Mouse (Mus musculus): ENCODE measurements around the gene Gm8374. TPM values are rescaled to one million over a fixed set of nuclear protein-coding genes. Genes with fewer than 3 reads are reported as not detected.
"Not testable (repeated sequence)": the region's sequence is repeated elsewhere in the genome, so short reads cannot be mapped to it uniquely, and the experiment has no call there.

Gene Gm8374
- not detected in 2 replicates for polyA plus RNA-seq (2014; fragmentation: Nextera tagmentation; extraction: Ambion mirVana)

DNA sequence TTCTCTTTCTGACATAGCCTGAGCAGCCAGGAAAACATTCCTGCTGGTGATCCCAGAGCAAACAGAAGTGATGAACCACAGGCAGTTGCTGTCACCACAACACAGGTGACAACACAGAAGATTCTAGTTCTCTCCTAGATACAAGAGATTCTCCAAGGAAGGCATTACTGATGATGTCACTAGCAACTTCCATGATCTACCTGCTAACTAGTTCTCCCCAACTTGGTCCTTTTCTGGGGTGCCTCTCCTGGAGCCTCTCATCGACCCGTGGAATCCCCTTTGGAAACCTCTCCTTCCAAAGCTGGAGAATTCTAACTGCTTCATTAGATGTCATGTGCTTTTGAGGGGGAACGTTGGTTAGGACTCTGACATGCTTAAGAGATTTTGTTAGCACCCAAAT is at the start of gene Gm8374:
Gene Gm8374 (minus strand): TSS at position 101 of the 400 bp plus-strand sequence.
- WGBS = 82% methylated on average over 3 of the region's 3 CpGs

GRCm38 (mm10) chr14:7332295-7332694 is 32.6 kb downstream of the Gm8374 start, which contains the start of gene Gm5797:
Gene Gm5797, minus strand, starts transcription at chr14:7332395.
- not testable (repeated sequence) for H3K4me1 ChIP-seq (ENCODE audit: control insufficient read depth, insufficient read depth, low read length); H3K4me3 ChIP-seq (ENCODE audit: low read depth, low read length); H3K4me2 ChIP-seq (ENCODE audit: low read depth, low read length); H3K27me3 ChIP-seq (ENCODE audit: control insufficient read depth, insufficient read depth, low read length); H3K36me3 ChIP-seq (ENCODE audit: control insufficient read depth, insufficient read depth, low read length); H3K9me3 ChIP-seq (ENCODE audit: control insufficient read depth, low read length); H3K9ac ChIP-seq (replicated peaks; ENCODE audit: low read depth, low read length); H3K27ac ChIP-seq (ENCODE audit: low read depth, low read length); ATAC-seq (ENCODE audit: low read depth)
- WGBS = no CpG with 5 or more reads among the region's 1 CpGs

More for the DNA sequence above, at the start of gene Gm8374:
- not testable (repeated sequence) for H3K27ac ChIP-seq (ENCODE audit: low read depth, low read length); H3K36me3 ChIP-seq (ENCODE audit: control insufficient read depth, insufficient read depth, low read length); H3K27me3 ChIP-seq (ENCODE audit: control insufficient read depth, insufficient read depth, low read length); H3K4me2 ChIP-seq (ENCODE audit: low read depth, low read length); H3K4me3 ChIP-seq (ENCODE audit: low read depth, low read length); H3K9me3 ChIP-seq (ENCODE audit: control insufficient read depth, low read length); H3K4me1 ChIP-seq (ENCODE audit: control insufficient read depth, insufficient read depth, low read length); H3K9ac ChIP-seq (replicated peaks; ENCODE audit: low read depth, low read length); ATAC-seq (ENCODE audit: low read depth)

- Histone ChIP-seq H3K4me2 (ENCODE audit: low read depth, low read length) (peak overlapping the region; percentile 44), H3K9ac (replicated peaks; ENCODE audit: low read depth, low read length) (peak overlapping the region; percentile 46), H3K4me3 (ENCODE audit: low read depth, low read length) (peak overlapping the region; percentile 43)
- ATAC-seq (ENCODE audit: low read depth) = peak; percentile 41; the same call in 1 of the 2 replicates
- H3K36me3 ChIP-seq (ENCODE audit: control insufficient read depth, insufficient read depth, low read length); H3K27me3 ChIP-seq (ENCODE audit: control insufficient read depth, insufficient read depth, low read length); H3K9me3 ChIP-seq (ENCODE audit: control insufficient read depth, low read length); H3K4me1 ChIP-seq (ENCODE audit: control insufficient read depth, insufficient read depth, low read length); H3K27ac ChIP-seq (ENCODE audit: low read depth, low read length): not testable (repeated sequence)
- 0% methylated on average over 16 of the region's 19 CpGs for WGBS
These were observed 49.8 kb downstream of the Gm8374 start for GRCm38 (mm10) chr14:7315093-7315492.

DNA sequence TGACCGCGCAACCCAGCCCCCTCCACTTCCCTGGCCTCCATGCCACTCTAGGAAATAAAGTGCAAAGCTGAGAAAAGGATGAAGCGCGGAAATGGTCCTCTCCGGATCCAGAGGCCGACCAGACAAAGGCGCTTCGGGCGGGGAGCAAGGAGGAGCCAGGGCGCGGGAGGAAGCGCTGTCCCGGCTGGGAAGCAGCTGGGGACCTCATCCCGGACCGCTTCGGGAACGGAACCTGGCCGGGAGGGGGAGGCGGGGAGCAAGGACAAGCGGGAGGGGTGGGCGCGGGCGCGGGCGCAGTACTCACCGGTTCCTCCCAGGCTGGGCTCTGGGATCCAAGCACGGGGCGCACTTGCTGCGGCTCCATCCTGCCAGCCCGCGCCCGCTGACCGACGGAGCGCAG is 50.3 kb downstream of the Gm8374 start, which contains the start of gene Gm3739:
Gene Gm3739 (minus strand): TSS at position 389 of the 400 bp plus-strand sequence.
- H3K9ac ChIP-seq (replicated peaks; ENCODE audit: low read depth, low read length) = peak within 1 kb of the TSS; percentile 46
- ATAC-seq (ENCODE audit: low read depth); H3K27me3 ChIP-seq (ENCODE audit: control insufficient read depth, insufficient read depth, low read length); H3K4me1 ChIP-seq (ENCODE audit: control insufficient read depth, insufficient read depth, low read length); H3K27ac ChIP-seq (ENCODE audit: low read depth, low read length); H3K9me3 ChIP-seq (ENCODE audit: control insufficient read depth, low read length); H3K36me3 ChIP-seq (ENCODE audit: control insufficient read depth, insufficient read depth, low read length): not testable (repeated sequence)
- H3K4me3 ChIP-seq (ENCODE audit: low read depth, low read length) = peak within 1 kb of the TSS; percentile 43
- H3K4me2 ChIP-seq (ENCODE audit: low read depth, low read length) = peak within 1 kb of the TSS; percentile 44
- WGBS = 0% methylated on average over 22 of the region's 35 CpGs

Other genes starting within 250 kb of the Gm8374 start
- gene Gm6676, start 239.7 kb downstream of the Gm8374 start, polyA plus RNA-seq (2014; fragmentation: Nextera tagmentation; extraction: Ambion mirVana) = 0.13 TPM in 1 of 2 replicates, not detected in the other
- gene Gm3512, start 190.6 kb downstream of the Gm8374 start, polyA plus RNA-seq (2014; fragmentation: Nextera tagmentation; extraction: Ambion mirVana) = 11.6 and 12.4 TPM in 2 replicates
- gene Gm16434, start 170.6 kb downstream of the Gm8374 start, polyA plus RNA-seq (2014; fragmentation: Nextera tagmentation; extraction: Ambion mirVana) = 0.13 TPM in 1 of 2 replicates, not detected in the other
- gene Gm3727, start 100.4 kb downstream of the Gm8374 start, polyA plus RNA-seq (2014; fragmentation: Nextera tagmentation; extraction: Ambion mirVana) = not detected in 2 replicates
- gene Gm3739, start 50.1 kb downstream of the Gm8374 start, polyA plus RNA-seq (2014; fragmentation: Nextera tagmentation; extraction: Ambion mirVana) = 4.3 and 7.4 TPM in 2 replicates
- not detected in 2 replicates for gene Gm5797, start 32.7 kb downstream of the Gm8374 start, polyA plus RNA-seq (2014; fragmentation: Nextera tagmentation; extraction: Ambion mirVana)
- 0.52 TPM in 1 of 2 replicates, not detected in the other for gene Gm3755, start 85.8 kb upstream of the Gm8374 start, polyA plus RNA-seq (2014; fragmentation: Nextera tagmentation; extraction: Ambion mirVana)
- gene Gm3752, start 118.6 kb upstream of the Gm8374 start, polyA plus RNA-seq (2014; fragmentation: Nextera tagmentation; extraction: Ambion mirVana) = 16.0 and 20.1 TPM in 2 replicates
- 7.2 and 7.9 TPM in 2 replicates for gene Gm3558, start 203.4 kb upstream of the Gm8374 start, polyA plus RNA-seq (2014; fragmentation: Nextera tagmentation; extraction: Ambion mirVana)
- gene Gm10338, start 230.5 kb upstream of the Gm8374 start, polyA plus RNA-seq (2014; fragmentation: Nextera tagmentation; extraction: Ambion mirVana) = not detected in 2 replicates